Mouse (Mus musculus) lung, adult 2 months (tissue): Measurements from ENCODE around the gene Slc11a1.

Source experiments
- CTCF ChIP-seq: fragments of 200-500 bp; IDR thresholded peaks from 2 replicates; pipeline ENCODE4 v1.5.1; 2011; ENCODE audit warnings: mild to moderate bottlenecking, low read length, control low read depth; ENCODE audit not compliant: insufficient read depth
- POLR2A ChIP-seq: fragments of 200-500 bp; IDR thresholded peaks from 2 replicates; pipeline ENCODE4 v1.6.1; 2011; ENCODE audit warnings: low read depth, mild to moderate bottlenecking, control low read depth, low read length, borderline replicate concordance; ENCODE audit errors: extremely low read depth

DNA sequence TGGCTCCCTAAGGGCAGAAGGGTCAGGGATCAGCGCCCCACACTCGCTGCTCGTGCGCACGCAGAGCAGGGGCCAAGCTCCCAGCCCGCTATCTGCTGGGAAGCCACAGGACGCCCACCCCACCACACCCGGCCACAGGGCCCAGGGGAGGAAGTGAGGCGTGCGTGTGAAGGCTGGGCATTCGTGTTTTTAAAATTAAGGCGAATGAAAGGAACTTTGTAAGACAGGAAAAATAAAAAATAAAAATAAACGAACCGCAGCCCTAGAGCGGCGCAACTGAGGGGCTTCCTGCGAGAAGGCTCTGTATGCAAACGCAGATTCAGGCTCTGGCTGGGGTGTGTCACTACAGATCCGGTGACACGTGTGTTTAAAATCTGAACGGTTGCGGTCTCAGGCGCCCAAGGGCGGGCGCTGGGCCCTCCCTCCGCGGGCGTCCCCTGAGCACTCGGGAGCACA lies 14.9 kb downstream of the Slc11a1 start:
- TF ChIP-seq CTCF (no peak), POLR2A (peak; percentile 12; the same call in 1 of the 2 replicates)
